Mouse (Mus musculus) B cell, adult 2 months (primary cell): ENCODE measurements around the gene Ppl.

Experiments
- DNase-seq, 2 experiments: peaks; one replicate each; pipeline ENCODE4 v3.0.0; 2022

Gene Ppl

DNA sequence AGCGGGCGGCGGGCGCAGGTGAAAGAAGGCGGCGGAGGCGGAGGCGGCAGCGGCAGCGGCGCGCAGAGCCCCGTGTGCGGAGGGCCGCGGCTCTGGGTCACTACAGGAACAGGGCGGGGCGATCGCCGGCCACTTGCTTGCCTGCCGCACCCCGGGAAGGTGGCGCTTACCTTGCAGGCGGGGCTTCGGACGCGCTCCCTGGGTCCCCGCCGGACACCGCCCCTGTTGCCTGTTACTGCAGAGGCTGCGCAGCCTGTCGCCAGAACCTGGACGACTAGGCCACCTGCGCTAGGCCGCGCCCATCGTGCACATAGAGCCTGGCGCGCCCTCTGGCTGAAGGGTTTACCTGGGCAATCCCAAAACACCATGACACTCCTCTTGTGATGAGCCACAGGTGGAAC is at the start of gene Ppl:
Gene Ppl, minus strand, starts transcription at position 21 of the 401 bp plus-strand sequence.
- DNase-seq = peak; percentile 43 to 51

DNA sequence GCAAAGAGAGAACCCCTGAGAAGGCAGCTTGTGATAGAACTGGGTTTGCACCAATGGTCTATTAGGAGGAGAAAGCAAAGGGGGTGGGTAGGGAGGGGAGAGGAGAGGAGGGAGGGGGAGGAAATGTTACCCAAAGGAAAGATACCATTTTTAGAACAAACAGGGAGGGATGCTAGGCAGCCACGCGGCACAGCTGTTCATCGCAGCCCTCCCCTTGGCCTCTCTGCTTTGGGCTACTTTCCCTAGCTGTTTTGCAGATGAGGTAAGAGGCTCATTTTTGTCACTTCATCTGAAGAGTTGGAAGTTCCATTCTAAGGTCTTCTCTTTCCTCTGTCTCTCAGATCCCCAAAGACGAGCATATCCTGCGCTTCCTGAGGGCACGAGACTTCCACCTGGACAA is 40.4 kb upstream of the Ppl start:
- no peak for DNase-seq

DNA sequence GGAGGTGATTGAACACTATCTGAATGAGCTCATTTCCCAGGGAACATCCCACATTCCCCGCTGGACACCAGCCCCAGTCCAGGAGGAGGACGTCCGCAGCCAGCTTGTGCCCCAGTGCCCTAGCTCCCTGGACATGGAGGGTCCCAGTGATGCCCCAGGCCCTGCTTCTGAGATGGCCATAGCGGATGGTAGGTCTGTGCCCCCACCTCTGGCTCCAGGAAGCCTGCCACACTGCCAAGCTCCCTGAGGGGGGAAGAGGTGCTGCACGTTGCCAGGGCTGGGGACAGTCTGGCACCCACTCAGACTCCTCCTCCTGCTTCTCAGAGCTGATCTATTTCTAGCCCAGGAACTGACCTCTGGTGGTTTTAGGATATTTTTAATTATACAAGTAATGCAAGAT is 36.6 kb upstream of the Ppl start:
- DNase-seq = no peak

DNA sequence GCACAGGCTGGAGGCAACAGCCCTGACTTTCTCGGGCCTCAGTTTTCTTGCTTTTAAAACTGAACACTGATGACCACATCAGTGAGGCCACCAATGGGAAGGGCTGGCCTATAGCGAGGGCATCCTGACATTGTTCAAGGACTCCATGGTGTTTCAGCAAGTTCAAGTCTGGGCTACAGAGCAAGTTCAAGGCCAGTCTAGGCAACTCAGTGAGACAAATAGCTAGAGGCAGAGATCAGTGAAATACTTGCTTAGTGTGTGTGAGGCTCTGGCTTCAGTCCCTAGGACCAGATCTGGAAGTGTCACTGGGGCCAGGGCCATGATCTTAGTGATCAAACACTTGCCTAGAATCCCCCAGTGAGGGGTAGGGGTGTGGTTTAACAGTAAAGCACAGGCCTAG is 35.8 kb upstream of the Ppl start:
- no peak for DNase-seq

DNA sequence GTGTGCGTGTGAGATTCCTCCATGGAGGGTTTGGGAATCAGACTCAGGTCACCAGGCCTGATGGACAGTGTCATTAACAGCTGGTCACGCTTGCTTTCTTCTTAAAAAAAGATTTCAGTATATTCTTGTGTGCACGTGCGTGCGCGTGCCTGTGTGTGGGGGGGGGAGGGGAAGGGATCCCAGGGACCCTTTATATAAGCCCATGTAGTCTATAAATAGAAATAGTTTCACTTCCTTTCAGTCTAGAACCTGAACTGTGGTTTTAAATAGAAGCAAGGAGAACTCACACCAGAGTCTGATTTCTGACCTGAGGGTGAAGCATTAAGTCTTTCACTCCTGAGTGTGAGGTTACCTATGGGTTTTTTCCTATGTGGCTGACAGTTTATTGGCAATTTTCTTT is 32.1 kb upstream of the Ppl start:
- peak in 1 of 2 experiments; percentile 11 for DNase-seq

DNA sequence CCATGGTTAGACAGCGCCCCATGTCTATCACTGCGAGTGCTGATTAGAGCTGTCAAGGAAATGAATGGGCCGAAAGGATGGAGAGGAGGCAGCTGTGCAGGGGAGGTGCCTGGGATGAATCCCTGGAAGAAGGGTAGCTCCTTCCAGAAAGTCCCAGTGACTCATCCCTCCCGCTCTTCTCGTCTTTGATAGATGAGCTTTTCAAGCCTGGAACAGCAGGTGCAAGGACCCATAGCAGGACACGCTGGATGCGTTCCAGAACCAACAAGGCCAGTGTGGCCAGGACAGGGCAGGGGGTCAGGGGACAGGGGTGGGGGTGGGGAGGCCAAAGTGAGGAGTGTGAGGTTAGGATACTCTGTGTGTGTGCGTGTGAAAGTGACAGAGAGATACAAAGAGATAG is 27.0 kb upstream of the Ppl start:
- no peak for DNase-seq

DNA sequence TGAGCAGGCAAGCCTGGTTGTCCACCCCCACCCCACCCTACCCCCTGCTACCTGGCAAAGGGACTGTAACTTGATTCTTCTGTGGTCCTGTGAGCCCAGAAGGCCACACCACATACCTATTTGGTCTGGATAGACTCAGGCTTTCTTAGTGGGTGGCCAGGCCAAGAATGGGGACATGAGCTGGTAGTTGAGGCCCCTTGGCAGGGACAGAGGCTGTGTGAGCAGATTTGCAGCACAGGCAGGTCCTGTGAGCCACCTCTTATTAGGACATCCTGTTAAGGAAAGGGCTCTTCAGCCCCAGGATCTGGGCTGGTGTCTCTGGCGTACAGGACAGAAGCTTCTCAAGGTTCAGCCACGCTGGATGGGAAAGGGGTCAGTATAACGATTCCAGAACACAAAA is 24.9 kb upstream of the Ppl start:
- no peak for DNase-seq

DNA sequence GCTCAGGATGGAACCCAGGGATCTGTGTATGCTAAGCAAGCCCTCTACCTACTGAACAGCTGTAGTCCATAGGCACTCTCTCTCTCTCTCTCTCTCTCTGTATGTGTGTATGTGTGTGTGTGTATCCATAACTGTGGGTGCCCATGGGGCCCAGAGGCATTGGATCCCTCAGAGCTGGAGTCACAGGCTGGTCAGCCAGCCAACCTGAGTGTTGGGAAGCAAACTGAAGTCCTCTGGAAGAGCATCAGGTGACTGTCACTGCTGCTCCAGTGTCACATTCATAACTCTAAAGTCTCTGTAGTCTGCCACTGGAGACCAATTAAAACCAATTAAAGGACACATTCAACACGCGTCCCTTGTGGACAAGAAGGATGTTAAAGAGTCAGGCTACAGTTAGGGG is 24.3 kb upstream of the Ppl start:
- DNase-seq = no peak

DNA sequence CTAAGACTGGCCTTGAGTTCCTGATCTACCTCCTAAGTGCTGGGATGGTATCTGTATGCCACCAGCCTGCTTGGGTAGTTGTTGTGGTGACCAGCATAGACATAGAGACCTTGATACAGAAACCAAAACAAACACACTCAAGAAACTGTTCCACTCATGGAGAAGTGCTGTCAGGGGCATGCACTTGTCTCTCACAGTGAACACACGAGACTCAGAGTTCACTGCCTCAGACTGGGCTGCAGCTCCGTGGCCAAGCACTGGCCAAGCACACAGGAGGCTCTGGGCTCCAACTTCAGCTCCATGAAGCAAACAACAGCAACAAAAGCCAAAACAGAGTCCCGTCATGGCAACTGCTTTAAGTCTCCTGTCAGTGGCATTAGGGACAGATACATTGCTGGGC is 22.8 kb upstream of the Ppl start:
- DNase-seq = no peak

DNA sequence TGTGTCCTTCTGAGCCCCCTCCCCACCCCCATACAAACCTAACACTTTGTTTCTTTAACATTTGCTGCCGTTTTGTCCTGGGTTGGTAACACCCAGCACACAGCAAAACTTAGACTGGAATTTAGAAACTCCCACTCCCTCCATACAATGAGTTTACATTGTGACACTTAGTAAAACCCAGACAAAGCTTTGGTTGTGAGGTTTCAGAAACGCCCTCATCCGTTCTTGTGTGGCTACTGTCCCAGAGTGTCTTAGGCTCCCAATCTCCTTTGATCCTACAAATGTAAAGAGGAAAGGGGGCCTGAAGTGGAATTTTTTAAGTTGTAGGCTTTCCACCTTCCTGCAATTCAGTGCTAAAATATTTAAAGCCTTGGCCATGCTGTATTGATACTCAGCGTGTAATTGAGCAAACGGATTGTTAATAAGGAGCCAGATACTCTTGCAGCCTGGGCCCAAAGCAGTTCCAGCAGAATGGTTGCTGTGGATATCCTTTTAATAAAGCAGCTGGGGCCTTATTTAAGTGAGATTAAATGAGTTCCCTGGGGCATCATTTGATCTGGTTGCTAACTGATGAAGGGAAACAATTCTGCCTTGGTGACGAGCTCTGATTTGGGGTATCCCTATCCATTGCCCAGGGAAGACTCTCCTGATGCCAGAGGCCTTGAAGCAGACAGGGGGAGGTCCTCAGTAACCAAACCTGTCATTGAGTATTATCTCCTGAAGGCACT is 21.2 kb upstream of the Ppl start:
- DNase-seq = no peak

DNA sequence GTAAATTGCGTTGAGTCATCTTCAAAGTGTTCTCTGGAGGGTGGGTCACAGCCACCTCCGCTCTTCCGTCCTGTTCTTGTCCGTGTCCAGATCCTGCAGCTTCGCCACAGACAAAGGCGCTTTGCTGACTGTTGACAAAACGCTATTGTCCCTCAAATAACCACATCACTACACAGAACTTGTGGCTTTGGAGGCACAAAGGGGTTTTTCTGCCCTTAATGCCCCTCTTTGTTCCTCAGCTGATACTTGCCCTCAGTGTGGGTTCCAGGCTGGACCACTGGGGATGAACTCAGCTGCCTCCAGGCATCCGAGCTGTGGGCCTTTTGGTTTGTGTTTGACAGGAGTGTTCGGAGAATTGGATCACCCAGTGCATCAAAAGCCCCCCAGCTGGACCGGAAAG is 18.3 kb upstream of the Ppl start:
- no peak for DNase-seq

DNA sequence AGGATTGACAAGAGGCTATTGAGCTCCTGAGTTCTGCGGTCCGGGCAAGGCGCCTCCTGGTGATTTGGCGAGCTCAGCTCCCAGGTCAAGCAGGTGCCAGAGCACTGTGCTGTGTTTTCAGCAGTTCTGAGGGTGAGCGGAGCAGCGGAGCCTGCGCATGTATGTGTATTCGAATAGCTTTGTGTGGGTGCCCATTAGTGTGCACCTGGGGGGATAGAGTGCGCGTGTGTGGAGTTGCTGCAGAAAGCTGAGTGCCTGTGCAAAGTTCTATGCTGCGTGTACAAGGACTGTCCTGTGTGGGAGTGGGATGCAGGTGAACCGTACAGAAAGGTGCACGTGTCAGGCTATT is 14.8 kb upstream of the Ppl start, which contains the start of gene Sec14l5:
Gene Sec14l5, plus strand, starts transcription at position 73 of the 349 bp plus-strand sequence.
- DNase-seq = no peak

DNA sequence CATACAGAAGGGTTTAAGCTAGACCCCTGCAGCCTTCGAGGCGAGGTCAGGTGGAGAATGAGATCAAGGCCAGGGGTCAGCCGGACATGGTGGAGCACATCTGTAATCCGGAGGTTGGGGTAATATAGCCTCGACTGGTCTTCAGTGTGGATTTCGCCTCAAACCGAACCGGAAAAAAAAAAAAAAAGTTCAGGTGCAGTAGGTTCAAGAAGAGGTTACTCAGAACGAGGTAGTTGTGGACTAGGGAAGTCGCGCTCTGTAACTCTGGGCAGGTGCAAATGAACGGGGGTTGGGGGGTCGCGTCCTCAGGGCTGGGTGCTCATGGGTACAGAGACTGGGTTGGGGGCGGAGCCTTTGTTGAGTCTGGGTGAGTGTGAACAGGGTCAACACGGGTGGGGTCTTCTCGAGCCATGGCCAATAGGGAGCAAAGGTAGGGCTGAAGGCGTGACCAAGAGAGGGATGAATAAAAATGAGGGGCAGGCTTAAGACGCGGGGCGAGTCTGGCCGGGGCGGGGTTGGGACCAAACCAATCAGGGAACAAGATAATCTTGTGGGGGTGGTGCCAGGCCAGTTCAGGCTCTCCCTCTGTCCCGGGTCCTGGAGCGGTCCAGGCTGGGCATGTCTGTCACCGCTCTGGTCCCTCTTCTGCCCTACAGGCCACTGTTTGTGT is 14.3 kb upstream of the Ppl start:
- DNase-seq = peak; percentile 33 to 42

DNA sequence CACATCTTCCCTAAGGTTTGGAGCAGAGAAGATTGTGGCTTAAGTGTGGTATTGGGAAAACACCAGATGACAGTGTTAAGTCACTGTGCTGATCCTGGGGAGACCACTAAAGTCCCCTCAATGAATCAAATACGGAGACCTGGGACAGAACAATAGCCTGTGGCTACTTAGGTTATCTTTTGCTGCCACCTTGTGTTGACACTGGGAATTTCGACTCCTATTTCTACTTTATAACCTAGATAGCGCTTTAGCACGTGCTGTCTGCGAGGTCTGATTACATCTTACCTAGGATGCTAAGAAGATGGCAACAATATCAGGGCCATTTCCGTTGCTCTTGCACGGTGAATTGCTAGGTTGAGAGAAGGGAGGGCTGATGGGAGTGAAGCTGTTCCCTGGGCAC is 13.3 kb upstream of the Ppl start:
- peak; percentile 82 to 86 for DNase-seq

DNA sequence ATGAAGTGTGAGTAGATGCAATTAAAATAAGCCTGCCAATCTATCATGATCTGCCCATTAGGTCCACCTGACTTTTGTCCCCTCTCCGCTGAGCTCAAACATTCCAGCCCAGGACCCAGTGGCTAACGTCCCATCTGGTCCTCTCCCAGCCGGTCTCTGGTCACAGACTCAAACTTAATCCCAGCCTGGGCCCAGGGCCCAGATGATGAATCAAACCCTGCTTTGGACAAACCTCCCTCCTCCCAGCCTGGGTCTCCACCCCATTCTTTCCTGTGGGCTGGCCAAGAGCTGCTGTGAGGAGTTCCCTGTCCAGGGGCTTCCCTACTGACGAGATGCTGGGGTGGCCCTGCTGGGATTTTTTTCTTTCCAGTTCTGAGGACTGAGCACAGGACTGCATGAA is 7.5 kb upstream of the Ppl start:
- DNase-seq = no peak

DNA sequence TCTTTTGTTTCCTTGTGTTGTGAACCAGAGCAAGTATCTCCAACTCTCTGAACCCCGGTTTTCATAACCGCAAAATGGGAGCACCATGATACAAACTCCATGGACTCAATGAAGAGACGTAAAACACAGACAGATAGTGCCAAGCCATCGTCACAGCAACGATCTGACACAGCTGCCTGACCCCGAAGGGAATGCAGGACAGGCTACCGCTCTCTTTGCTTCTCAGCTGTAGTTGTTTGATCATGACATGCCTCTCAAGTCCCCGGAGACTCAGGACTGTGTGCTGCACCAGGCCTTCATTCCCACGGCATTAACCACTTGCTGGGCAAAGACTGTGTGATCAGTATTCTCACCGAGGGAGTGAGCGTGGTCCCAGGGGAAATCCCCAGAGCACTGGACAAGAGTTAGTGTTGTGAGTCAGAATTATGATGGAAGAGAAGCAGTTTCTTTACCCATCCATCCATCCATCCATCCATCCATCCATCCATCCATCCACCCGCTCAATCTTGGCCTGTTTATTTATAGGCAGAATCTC is 4.9 kb upstream of the Ppl start:
- DNase-seq = no peak

DNA sequence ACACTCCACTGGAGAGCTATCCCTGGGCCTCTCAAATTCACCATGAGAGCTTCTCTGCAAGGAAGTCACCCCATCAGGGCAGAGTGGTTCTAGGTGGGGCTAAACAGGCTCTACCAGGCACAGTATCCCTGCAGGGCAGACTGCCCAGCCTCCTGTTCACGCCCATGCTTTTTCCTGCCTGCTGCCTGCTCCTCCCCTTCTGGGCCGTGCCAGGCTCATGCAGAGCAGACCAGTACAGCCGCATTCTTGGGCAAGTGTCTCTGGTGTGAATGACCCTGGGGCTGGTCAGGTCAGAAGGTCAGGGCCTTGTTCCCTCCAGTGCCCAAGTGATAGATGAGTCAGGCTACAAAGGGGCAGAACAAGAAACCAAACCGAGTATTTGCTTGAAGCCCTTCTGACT is 4.3 kb upstream of the Ppl start:
- no peak for DNase-seq

DNA sequence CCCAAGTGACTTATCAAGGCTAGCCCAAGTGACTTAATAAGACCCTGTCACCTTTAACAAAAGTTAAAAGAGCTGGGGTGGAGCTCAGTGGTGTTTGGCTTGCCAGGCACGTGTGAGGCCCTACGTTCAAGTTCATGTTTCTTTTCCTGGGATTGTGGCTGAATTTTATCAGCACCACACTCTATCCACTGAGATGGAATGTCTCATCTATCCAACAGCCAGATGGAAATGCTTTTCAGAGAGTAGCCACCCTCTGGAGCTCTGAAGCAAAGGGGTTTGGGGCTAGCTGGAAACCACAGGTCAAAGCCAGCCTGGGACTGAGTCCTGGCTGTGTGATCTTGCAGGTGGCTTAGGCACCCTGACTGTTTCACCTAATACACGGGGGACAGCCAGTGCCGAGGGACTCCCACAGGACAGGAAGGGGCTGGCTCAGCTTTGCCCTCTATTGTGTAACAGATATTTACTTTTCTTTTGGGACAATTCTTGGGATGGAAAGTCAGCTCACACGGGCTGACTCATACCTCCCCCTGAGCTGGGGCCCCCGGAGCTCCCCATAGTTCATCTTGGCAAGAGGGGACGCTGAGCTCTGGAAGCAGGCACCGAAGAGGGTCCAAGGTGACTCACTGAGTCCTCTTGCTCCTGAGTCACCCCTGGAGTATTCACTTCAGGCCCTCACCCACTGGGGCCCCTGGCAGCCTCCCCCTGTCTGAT is 3.5 kb upstream of the Ppl start:
- DNase-seq = no peak

DNA sequence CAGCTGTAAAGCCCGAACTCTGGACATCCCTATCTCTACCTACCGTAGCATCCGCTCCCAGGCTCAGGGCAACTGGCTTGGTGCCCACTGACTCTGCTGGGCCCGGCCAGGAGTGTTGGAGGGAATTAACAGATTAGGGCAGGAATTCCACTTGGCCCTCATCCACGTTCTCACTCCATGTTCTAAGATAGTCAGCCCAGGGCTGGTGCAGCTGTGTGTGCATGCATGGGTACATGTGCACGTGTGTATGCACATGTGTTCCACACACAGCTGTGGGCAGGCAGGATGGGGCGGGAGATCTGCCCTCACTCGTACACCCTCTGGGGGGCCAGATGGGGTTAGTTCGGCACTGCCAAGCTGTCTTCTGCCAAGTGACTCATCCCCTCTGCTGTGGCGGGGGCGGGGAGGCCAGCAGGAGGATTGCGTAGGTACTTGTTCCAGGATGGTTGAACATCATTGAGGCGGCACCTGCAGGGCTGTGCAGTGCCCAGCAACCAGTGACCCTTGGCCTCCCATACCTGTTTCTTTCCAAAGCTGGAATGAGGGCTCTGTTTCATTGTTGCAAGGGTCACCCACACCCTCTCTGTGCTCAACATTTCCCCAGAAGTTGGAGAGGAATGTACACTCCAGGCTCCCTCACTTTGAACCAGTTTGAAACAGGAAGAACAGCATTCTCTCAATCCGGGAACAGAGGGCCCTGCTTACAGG is 2.6 kb upstream of the Ppl start:
- peak; percentile 23 to 35 for DNase-seq

DNA sequence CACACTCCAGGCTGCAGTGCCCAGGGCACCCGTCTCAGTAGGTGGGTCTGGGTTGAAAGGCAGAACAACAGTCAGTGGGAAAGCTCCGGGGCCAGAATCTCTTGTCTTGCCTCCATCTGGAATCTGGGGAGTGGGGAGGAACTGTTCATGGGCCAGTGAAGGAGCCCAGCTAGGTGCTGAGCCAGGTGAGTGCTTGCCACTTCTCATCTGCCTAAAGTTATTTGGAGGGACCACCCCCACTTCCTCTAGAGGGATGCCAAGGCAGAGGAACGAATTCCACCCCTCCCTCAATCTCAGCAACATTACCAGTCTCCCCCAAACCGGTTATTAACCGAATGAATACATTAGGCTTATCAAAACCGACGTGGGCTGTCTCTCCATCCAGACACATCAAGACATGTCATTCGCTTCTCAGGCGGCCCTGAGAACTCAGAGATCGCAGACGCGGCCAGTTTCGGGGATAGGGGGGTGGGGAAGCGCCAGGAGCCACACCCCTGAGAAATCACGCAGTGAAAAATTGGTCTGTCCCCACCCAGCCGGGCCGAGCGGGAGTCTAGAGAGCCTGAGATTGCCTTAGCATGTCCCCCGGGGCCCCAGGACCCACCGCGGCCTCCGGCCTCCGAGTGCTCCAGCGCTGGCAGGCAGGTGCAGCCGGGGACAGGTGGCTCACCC is 834 bp downstream of the Ppl start:
- no peak for DNase-seq

DNA sequence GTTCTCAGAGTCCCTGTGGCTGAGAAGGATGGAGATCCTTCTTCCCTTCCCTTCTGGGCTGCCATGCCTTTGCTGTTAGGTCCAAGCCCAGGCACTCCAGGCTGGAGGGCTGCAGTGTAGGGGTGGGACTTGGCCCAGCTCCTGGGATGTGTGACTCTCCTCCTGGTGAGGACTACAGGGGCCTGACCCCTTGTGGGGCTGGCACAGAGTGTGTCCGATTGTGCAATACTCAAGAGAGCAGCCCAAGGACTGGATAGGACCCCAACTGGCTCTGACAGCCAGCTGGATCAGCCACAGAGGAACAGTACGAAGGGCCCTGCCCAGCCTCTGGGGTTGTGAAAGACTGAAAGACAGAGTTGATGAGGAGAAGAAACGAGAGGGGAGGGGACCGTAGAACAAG is 1.5 kb downstream of the Ppl start:
- no peak for DNase-seq

DNA sequence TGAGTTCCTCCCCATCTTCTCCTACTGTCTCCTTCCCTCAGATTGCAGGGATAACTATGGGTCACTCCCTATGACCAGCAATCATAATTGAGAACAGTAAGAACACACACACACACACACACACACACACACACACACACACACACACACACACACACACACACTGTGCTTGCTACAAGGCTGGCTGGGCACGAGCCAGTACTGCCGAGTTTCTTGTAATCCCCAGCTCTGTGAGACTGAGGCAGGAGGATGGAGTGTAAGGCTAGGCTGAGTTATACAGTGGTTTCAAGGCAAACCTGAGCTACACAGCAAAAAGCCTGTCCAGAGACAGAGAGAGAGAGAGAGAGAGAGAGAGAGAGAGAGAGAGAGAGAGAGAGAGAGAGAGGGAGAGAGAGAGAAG is 2.0 kb downstream of the Ppl start:
- no peak for DNase-seq

DNA sequence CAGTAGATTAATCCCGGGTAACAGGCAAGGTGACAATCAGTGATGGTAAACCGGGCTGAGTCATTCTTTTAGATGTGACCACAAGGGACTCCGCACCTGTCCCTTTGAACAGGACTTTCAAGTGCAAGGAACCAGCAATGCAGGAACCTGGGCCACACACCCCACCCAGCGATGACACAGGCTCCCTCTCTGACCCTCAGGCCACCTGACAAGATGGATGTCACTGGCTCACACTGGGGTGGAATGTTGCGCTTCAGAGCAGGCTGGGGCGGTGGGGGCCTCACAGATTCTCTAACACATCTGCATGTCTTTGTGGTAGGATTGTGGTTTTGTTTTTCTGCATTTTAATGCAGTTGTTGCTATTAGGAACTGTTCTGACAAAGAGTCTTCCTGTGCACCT is 8.7 kb downstream of the Ppl start:
- DNase-seq = no peak
